Mouse (Mus musculus): ENCODE data around the gene Lrrc36. TPM values are rescaled to one million over a fixed set of nuclear protein-coding genes. Genes with fewer than 3 reads are reported as not detected.
A peak's percentile ranks its signal among the peaks of the same experiment; 100 is the strongest.

Lrrc36 gene
- polyA plus RNA-seq, 1 experiment from 2014 or later = 2.4 TPM

DNA sequence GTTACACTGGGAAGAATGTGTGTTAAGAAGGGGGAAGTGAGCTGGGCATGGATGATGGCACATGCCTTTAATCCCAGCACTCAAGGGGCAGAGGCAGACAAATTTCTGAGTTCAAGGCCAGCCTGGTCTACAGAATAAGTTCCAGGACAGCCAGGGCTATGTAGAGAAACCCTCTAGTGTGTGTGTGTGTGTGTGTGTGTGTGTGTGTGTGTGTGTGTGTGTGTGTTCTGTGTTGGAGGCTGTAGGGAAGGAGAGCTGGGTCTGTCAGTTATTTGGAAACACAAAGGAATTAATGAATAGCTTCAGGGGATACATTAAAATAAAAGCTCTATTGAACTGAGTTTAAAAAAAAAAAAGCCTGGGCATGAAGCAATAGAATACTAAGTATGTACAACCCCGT, 37.6 kb downstream of the Lrrc36 start:
- H3K27me3 ChIP-seq = no peaks in the 10 kb centered on the region
- H3K9ac ChIP-seq (replicated peaks) = no peak overlapping the region
- WGBS = 25% methylated on average over 1 of the region's 1 CpGs
- H3K4me3 ChIP-seq (replicated peaks) = no peak overlapping the region
- peaks cover 15% of the 10 kb centered on the region for H3K4me1 ChIP-seq (replicated peaks)
- ATAC-seq = no peak
- no peak overlapping the region for H3K27ac ChIP-seq
- no peak overlapping the region for H3K4me2 ChIP-seq (replicated peaks)
- no peaks in the 10 kb centered on the region for H3K36me3 ChIP-seq
- no peaks in the 10 kb centered on the region for H3K9me3 ChIP-seq

DNA sequence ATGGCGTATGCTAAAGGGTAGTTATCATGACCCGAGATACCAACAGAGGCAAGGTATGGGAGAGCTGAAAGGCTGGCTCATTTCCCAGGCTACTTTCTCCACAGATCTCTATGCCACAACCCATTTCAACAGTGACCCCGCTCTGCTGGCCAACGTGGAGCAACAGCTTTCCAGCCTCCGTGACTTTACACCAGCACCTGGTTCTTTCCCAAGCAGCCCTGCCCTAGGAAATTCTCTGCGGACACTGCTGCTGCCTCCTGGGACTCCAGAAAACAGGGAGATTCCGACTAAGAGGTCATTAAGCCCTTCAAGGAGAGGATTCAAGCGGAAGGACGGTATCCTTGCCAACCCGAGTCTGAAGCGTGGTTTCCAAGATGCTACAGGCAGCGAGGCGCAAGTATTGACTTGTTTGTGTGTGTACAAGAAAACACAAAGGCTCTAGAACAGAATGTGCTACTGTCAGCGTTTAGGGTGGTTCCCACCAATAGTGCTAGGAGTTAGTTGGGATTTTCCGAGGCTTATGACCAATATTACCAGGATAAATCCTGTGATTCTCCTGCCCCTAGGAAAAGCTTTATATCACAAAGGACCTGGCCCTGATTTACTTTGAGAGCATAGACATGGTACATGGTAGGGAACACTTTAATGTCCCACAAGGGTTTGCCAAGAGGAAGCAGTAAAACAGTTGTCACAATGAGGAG, 38.7 kb downstream of the Lrrc36 start:
- Histone ChIP-seq H3K27me3 (no peaks in the 10 kb centered on the region), H3K27ac (no peak overlapping the region), H3K4me2 (replicated peaks) (no peak overlapping the region), H3K9me3 (no peaks in the 10 kb centered on the region), H3K4me1 (replicated peaks) (peaks cover 11% of the 10 kb centered on the region; the same call in 1 of the 2 replicates), H3K36me3 (no peaks in the 10 kb centered on the region), H3K4me3 (replicated peaks) (no peak overlapping the region), H3K9ac (replicated peaks) (no peak overlapping the region)
- 59% methylated on average over 15 of the region's 15 CpGs for whole genome bisulfite sequencing
- no peak for ATAC-seq

DNA sequence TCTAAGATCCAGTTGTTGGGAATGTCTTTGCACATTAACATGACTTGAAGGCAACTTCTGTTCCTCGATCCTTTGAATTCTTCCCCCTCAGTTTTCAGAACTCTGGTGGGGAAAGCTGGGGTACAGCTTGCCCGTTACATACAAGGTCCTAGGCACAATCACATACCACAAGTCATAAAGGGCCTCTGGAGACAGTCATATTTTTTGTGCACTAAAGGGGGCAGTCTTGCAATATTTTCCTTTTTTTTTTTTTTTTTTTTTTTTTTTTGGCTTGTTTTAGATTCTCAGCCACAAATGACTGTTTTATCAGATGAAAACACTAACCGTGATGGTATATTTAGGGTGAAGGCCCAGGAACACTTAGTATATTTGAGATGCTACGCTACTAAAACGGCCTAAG, 39.9 kb downstream of the Lrrc36 start:
- Histone ChIP-seq H3K36me3 (no peaks in the 10 kb centered on the region), H3K27ac (no peak overlapping the region), H3K27me3 (no peaks in the 10 kb centered on the region), H3K4me2 (replicated peaks) (no peak overlapping the region), H3K9me3 (no peaks in the 10 kb centered on the region), H3K4me3 (replicated peaks) (no peak overlapping the region), H3K9ac (replicated peaks) (no peak overlapping the region), H3K4me1 (replicated peaks) (peaks cover 11% of the 10 kb centered on the region; the same call in 1 of the 2 replicates)
- 85% methylated on average over 5 of the region's 5 CpGs for WGBS
- no peak for ATAC-seq

DNA sequence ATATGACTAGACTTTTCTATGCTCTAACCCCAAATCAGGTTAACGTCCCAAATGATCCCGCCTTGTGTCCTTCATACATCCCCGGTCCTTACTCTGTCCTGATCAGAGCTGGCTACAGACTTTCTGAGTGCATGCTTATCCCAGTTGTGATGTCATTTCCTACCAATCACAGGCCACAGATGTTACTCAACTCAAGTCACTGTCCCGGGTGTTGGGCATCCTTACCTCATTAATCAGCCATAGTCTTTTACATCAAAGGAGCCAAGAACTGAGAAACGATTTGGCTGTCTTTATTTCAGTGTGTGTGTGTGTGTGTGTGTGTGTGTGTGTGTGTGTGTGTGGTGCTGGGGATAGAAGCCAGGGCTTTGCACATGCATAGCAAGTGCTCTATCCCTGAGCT, 40.7 kb downstream of the Lrrc36 start:
- peaks cover 11% of the 10 kb centered on the region; the same call in 1 of the 2 replicates for H3K4me1 ChIP-seq (replicated peaks)
- 72% methylated on average over 5 of the region's 5 CpGs for WGBS

DNA sequence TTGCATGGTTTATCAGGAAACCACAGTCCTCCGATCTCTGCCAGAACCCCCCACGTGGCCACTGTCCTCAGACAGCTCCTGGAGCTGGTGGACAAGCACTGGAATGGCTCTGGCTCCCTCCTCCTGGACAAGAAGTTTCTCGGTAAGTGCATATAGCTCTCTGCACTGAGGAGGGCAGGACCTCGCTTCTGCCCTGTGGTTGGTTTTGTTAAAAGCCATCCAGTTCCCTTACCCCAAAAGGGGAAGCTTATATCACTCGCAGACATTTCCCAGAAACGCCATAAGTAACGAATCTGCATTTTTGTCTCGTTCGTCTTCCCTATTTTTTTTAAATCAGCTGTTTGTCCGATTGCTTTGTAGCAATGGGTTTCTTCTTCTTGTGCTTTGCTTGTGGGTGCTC, 41.8 kb downstream of the Lrrc36 start:
- 67% methylated on average over 10 of the region's 10 CpGs for WGBS

More for the DNA sequence above, 40.7 kb downstream of the Lrrc36 start:
- no peak overlapping the region for H3K4me3 ChIP-seq (replicated peaks)
- H3K36me3 ChIP-seq = no peaks in the 10 kb centered on the region
- H3K27me3 ChIP-seq = no peaks in the 10 kb centered on the region
- H3K9ac ChIP-seq (replicated peaks) = no peak overlapping the region
- H3K9me3 ChIP-seq = no peaks in the 10 kb centered on the region
- no peak overlapping the region for H3K4me2 ChIP-seq (replicated peaks)
- ATAC-seq = no peak
- no peak overlapping the region for H3K27ac ChIP-seq

DNA sequence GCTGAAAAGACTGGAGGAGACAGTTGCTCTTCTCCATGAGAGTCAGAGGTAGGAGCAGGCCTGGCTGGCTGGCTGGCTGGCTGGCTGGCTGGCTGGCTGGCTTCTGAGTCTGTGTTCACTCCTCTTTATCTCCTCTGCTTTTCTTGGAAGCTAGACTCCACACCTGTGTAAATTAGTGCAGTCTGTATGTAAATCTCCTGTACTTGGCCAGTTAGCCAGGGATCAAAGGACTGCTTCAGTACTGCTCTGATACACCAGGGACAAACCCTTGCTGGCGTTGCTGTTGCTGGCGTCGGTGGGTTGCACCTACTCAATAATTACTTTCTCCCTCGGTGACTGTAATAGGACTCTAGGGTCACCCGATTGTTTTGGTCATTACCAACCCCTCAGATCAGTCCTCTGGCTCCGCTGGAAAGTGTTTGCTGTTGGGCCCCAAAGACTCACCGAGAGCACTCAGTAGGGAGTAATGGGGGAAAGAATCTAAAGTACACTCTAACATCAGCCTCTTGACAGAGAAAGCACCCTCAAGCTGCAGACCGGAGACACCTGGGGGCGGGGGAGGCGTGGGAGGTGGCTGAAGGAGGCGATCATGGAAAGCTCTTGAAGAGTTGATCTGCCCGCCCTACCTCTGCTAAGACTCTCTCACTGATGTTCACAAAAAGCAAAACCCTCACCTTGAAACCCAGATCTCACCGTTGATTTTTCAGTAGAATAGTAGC, 47.9 kb downstream of the Lrrc36 start:
- no peak for ATAC-seq
- 69% methylated on average over 13 of the region's 13 CpGs for WGBS
- peaks cover 19% of the 10 kb centered on the region for H3K4me1 ChIP-seq (replicated peaks)

More for the DNA sequence above, 41.8 kb downstream of the Lrrc36 start:
- no peaks in the 10 kb centered on the region for H3K27me3 ChIP-seq
- H3K4me1 ChIP-seq (replicated peaks) = peaks cover 11% of the 10 kb centered on the region; the same call in 1 of the 2 replicates
- ATAC-seq = no peak
- H3K9ac ChIP-seq (replicated peaks) = no peak overlapping the region
- no peaks in the 10 kb centered on the region for H3K9me3 ChIP-seq
- H3K4me2 ChIP-seq (replicated peaks) = no peak overlapping the region
- H3K36me3 ChIP-seq = no peaks in the 10 kb centered on the region
- H3K27ac ChIP-seq = no peak overlapping the region
- H3K4me3 ChIP-seq (replicated peaks) = no peak overlapping the region

DNA sequence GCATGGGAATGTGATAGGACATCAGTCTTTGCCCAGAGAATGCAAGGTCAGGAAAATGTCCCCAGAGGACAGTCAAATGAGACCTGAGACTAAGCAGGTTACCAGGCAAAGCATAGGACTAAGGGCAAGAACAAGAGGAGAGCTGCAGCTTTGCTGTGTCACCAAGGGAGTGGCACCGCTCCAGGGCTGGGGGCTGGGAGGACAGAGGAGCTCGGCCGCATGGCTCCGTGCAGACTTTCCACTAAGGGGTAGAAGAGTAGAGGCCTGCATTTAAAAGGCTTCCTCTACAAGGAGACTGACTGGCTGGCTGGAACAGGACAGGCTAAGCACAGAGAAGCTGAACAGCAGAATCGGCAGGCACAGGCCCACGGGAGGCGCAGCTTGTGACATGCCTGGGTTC, 51.2 kb downstream of the Lrrc36 start:
- WGBS = 76% methylated on average over 7 of the region's 7 CpGs
- no peak overlapping the region for H3K4me2 ChIP-seq (replicated peaks)

More for the DNA sequence above, 47.9 kb downstream of the Lrrc36 start:
- Histone ChIP-seq H3K27me3 (no peaks in the 10 kb centered on the region), H3K36me3 (0 out of 2 replicates have a peak, but pooled peaks cover 2% of the 10 kb centered on the region), H3K9ac (replicated peaks) (no peak overlapping the region), H3K27ac (no peak overlapping the region), H3K4me2 (replicated peaks) (no peak overlapping the region), H3K4me3 (replicated peaks) (no peak overlapping the region), H3K9me3 (no peaks in the 10 kb centered on the region)

DNA sequence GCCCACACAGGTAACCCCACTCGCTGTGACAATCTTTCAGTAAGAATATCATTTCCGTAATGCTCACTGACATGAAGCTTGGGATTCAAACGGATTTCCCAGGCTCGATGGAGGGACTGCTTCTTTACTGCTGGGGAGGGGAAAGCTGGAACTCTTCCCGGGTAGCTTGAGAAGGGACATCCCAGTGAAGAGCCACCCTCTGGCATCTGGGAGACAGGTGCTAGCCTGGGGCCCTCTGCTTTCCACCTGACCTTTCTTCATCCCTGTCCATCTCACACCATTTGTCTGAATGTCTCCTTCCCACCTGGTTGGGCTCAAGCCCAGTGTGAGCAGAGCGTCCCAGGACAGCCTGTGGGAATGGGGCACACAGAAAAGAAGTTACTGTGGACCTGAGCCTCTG, 52.9 kb downstream of the Lrrc36 start:
- H3K9ac ChIP-seq (replicated peaks) = no peak overlapping the region
- ATAC-seq = no peak
- H3K27me3 ChIP-seq = no peaks in the 10 kb centered on the region
- peaks cover 21% of the 10 kb centered on the region for H3K36me3 ChIP-seq
- no peak overlapping the region for H3K4me3 ChIP-seq (replicated peaks)
- peak overlapping the region; percentile 51; the same call in 1 of the 2 replicates for H3K27ac ChIP-seq
- WGBS = 86% methylated on average over 6 of the region's 6 CpGs
- no peak overlapping the region for H3K4me2 ChIP-seq (replicated peaks)
- peaks cover 50% of the 10 kb centered on the region for H3K4me1 ChIP-seq (replicated peaks)
- no peaks in the 10 kb centered on the region for H3K9me3 ChIP-seq

More for the DNA sequence above, 51.2 kb downstream of the Lrrc36 start:
- Histone ChIP-seq H3K9me3 (no peaks in the 10 kb centered on the region), H3K36me3 (peaks cover 21% of the 10 kb centered on the region), H3K4me3 (replicated peaks) (no peak overlapping the region), H3K27me3 (no peaks in the 10 kb centered on the region), H3K27ac (no peak overlapping the region), H3K4me1 (replicated peaks) (peaks cover 37% of the 10 kb centered on the region), H3K9ac (replicated peaks) (no peak overlapping the region)
- ATAC-seq = no peak

DNA sequence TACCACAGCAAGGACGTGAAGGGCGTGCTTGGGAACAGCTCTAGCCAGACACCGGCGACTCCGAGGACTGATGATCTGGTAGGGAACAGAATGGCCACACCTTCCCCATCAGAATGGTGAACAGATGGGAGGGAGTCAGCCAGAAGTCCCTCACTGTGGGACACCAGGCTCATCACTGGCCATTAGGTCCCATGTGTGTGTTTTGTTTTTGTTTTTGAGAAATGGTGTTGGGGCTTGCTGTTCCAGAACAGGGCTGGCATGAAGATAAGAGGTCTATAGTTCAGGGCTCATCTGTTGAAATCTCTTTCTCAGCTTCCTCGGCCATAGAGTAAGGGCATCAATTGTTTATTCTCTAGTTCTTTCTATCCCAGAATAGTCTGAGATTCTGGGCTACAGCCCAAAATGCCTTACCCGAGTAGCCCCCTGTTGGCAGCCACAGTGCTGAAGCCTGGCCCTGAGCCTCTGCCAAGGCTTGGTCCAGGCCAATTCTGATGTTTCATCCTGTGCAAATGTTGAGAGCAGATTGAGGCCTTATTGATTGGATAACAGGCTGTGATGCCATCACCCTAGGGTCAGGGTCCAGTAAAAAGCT, 53.4 kb downstream of the Lrrc36 start:
- H3K4me2 ChIP-seq (replicated peaks) = no peak overlapping the region
- H3K9ac ChIP-seq (replicated peaks) = no peak overlapping the region
- H3K4me3 ChIP-seq (replicated peaks) = no peak overlapping the region
- H3K36me3 ChIP-seq = peaks cover 21% of the 10 kb centered on the region
- no peaks in the 10 kb centered on the region for H3K9me3 ChIP-seq
- ATAC-seq = no peak
- 84% methylated on average over 7 of the region's 7 CpGs for WGBS
- peaks cover 55% of the 10 kb centered on the region for H3K4me1 ChIP-seq (replicated peaks)
- no peaks in the 10 kb centered on the region for H3K27me3 ChIP-seq
- peak overlapping the region; percentile 56; the same call in 1 of the 2 replicates for H3K27ac ChIP-seq

DNA sequence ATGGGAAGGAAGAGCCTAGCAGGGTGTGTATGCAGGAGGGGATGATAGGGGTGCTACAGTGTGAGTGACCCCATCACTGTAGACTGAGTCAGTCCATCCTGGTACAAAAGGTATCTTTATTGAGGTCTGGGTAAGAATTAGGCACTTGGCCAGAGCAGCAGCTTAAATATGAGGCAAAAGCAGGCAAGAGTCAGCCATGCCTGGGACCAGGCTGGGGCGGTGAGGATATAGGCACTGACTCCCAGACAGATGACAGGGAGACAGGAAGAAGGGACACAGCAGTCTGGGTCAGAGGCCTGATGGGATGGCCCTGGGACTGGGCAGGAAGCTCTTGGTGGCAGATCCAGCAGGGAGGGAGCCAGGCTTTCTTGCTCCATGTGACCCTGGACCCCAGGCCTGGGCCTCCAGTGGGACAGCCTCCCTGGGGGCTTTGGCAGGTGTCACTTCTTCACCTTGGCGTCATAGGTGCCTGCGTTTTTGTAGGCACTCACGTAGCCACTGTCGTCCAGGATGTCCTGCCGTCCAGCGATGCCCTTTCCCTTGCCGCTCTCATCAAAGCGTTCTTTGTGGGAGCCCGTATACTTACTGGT, 54.1 kb downstream of the Lrrc36 start:
- no peak for ATAC-seq
- Histone ChIP-seq H3K27ac (peak overlapping the region; percentile 56; the same call in 1 of the 2 replicates), H3K9me3 (no peaks in the 10 kb centered on the region), H3K9ac (replicated peaks) (no peak overlapping the region), H3K4me1 (replicated peaks) (peaks cover 61% of the 10 kb centered on the region), H3K4me2 (replicated peaks) (no peak overlapping the region), H3K36me3 (peaks cover 21% of the 10 kb centered on the region), H3K27me3 (no peaks in the 10 kb centered on the region), H3K4me3 (replicated peaks) (no peak overlapping the region)
- WGBS = 96% methylated on average over 10 of the region's 10 CpGs

DNA sequence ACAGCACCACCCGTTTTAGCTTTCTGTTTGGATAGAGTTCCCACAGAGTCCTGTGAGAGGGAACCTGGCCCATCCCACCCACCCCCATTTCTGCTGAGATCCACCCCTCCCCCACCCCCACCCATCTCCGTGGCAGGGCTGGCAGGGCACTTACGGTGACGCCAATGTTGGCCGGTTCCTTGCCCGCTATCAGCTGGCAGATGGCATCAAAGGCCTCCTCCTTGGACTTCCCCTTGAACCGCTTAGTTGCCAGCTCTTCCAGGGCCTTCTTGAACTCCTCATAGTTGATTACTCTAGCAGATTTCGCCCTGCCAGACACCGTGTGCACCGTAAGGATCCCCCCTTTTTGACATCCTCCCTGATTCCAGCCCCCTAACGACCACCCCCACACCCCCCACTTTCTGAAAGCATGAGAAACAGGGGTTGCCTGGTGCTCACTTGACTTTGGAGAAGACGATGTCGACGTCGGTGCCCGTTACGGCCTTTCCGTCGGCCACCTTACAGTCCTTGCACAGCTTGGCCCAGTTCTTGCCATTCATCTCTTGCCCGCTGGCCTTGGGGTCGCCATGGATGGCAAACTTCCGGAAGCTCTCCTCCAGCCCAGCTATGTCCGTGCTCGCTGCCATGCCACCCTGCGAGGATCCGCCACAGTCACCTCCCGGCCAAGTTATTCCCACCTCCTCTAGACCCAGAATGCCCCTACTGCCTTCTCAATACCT, 54.8 kb downstream of the Lrrc36 start:
- ATAC-seq = no peak
- no peaks in the 10 kb centered on the region for H3K9me3 ChIP-seq
- H3K9ac ChIP-seq (replicated peaks) = no peak overlapping the region
- H3K27ac ChIP-seq = 0 out of 2 replicates have a peak overlapping the region, but pooled peaks have one; percentile 30
- H3K27me3 ChIP-seq = peaks cover 4% of the 10 kb centered on the region
- H3K4me3 ChIP-seq (replicated peaks) = no peak overlapping the region
- WGBS = 93% methylated on average over 27 of the region's 27 CpGs
- H3K4me2 ChIP-seq (replicated peaks) = no peak overlapping the region
- peaks cover 21% of the 10 kb centered on the region for H3K36me3 ChIP-seq
- H3K4me1 ChIP-seq (replicated peaks) = peaks cover 67% of the 10 kb centered on the region

All from midbrain, embryonic 13.5 days (tissue).